Mouse (Mus musculus): ENCODE measurements at regions not wholly inside any gene's neighbourhood (a gene's known extent, or its start where the extent isn't known, plus 50 kb on each side); places are given as distances from the start of the nearest gene placed in this dataset.

GRCm38 (mm10) chr1:125488915-125489730 lies 53.6 kb upstream of the Actr3 start:
- no peak for DNase-seq (ENCODE audit: low spot score in 2 of 2)

DNA sequence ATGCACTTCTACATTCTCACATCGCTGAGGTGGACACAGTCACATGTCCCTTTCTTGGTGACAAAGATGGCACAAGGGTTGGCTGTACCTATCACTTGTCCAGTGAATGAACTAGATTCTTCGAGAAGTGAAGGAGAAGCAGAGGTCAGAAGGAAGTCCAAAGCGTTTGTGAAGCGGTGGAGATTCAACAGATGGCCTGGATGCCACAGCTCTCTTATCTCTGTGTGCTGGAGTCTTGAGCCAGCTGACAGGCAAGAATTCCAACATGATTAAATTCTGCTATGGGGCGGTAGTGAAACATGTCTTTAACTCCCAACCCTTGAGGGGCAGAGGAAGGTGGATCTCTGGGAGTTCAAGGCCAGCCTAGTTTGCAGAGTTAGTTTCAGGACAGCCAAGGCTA lies 55.5 kb upstream of the Actr3 start:
- no peak for DNase-seq (ENCODE audit: low spot score in 2 of 2)

GRCm38 (mm10) chr1:125494598-125494997 lies 59.1 kb upstream of the Actr3 start:
- no peak for DNase-seq (ENCODE audit: low spot score in 2 of 2)

- no peak for DNase-seq (ENCODE audit: low spot score in 2 of 2)
Observed at GRCm38 (mm10) chr1:125495320-125496083, 60.0 kb upstream of the Actr3 start.

- peak in 1 of 2 experiments; percentile 18 for DNase-seq (ENCODE audit: low spot score in 2 of 2)
Observed at GRCm38 (mm10) chr1:125497006-125497405, 61.5 kb upstream of the Actr3 start.

DNA sequence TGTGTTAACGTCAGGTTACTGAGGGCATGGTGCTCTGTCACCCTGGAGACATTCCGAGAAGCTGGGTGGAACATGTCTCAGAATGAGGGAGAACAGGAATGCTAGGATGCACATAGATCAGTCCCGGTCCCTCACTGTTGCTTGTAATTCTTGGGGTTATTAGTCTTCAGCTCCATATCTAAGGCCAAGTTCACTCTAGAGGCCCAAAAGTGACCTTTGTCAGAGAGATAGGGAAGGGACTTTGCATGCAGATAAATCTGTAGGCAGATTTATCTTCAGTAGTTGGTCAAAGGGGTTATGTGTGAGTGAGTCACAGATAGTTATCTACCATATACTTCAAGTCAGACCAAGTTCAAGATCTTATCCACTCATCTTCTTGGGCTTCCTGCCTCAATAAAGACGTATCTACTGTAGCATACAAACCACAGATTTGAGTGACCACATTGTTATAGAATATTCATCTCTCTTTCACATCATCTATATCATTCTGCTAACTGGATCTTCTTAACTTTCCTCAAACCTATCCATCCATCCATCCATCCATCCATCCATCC lies 58.4 kb upstream of the Slc35f5 start:
- no peak for DNase-seq (ENCODE audit: low spot score in 2 of 2)

DNA sequence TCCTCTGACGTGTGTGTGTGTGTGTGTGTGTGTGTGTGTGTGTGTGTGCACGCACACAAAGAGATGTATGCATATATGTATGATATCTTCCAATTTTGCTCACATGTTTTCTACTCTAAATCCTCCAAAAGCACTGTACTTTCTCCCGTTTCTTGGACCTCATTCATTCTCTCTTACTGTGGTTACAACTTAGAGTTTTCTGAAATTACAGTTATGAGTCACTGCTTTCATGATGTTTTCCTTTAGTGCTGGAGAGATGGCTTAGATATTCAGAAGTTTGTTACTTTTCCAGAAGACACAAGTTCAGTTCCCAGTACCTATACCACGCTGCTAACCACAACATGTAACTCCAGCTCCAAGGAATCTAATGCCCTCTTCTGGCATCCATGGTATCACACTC lies 56.5 kb upstream of the Slc35f5 start:
- no peak for DNase-seq (ENCODE audit: low spot score in 2 of 2)

GRCm38 (mm10) chr1:125507786-125508514 lies 52.4 kb upstream of the Slc35f5 start:
- DNase-seq (ENCODE audit: low spot score in 2 of 2) = no peak

- DNase-seq (ENCODE audit: low spot score in 2 of 2) = peak in 1 of 2 experiments; percentile 33
Observed at GRCm38 (mm10) chr1:125508594-125509257, 51.7 kb upstream of the Slc35f5 start.
